In genomic region chr5:123149451-123150400, GRCm38 (mm10) we compare ENCODE assay signal across 8 mouse cellular contexts. TPM values are rescaled to one million over a fixed set of nuclear protein-coding genes. Genes with fewer than 3 reads are reported as not detected.
A peak's percentile ranks its signal among the peaks of the same experiment; 100 is the strongest.
DNase-seq lines count a peak whose midpoint lies in the region; ATAC-seq lines count a peak whose summit lies in the region.

No protein-coding gene starts in this region.

- DNase-seq in CD8-positive naive resting alpha-beta T cell, adult 2 months (ENCODE audit: low read depth in 2 of 2, low spot score in 2 of 2), result peak; percentile 89 to 93
- peak; percentile 85 for DNase-seq in c-Kit-positive CD71-negative TER-119-negative erythroid progenitor cells, embryonic 14.5 days (ENCODE audit: low read depth)
- peak; percentile 89 for DNase-seq in forebrain, embryonic 10.5 days (ENCODE audit: extremely low spot score, low spot score)
- peak; percentile 92 for DNase-seq in kidney, postnatal 14 days
- DNase-seq in liver, embryonic 13.5 days, result peak; percentile 83
- peak; percentile 94 for DNase-seq in naive thymus-derived CD4-positive, alpha-beta T cell, adult 2 months (ENCODE audit: low read depth)

- peaks cover 59% of the 10 kb centered on the region for H3K4me1 ChIP-seq in forebrain, embryonic 10.5 days
- H3K4me1 ChIP-seq in heart, embryonic 15.5 days (replicated peaks), result peaks cover 60% of the 10 kb centered on the region
- peaks cover 81% of the 10 kb centered on the region for H3K4me1 ChIP-seq in liver, embryonic 13.5 days (replicated peaks)
- peaks cover 42% of the 10 kb centered on the region for H3K4me1 ChIP-seq in stomach, embryonic 14.5 days (ENCODE audit: control insufficient read depth, insufficient read depth, low read length)

- peak overlapping the region; percentile 30; the same call in 1 of the 2 replicates for H3K9ac ChIP-seq in heart, embryonic 15.5 days
- H3K9ac ChIP-seq in liver, embryonic 13.5 days, result peak overlapping the region; percentile 71
- no peak overlapping the region for H3K9ac ChIP-seq in stomach, embryonic 14.5 days (replicated peaks; ENCODE audit: low read depth, low read length)

- peaks cover 100% of the 10 kb centered on the region for H3K36me3 ChIP-seq in forebrain, embryonic 10.5 days (replicated peaks)
- peaks cover 64% of the 10 kb centered on the region for H3K36me3 ChIP-seq in heart, embryonic 15.5 days
- H3K36me3 ChIP-seq in liver, embryonic 13.5 days, result peaks cover 96% of the 10 kb centered on the region
- H3K36me3 ChIP-seq in stomach, embryonic 14.5 days (ENCODE audit: control insufficient read depth, insufficient read depth, low read length), result peaks cover 67% of the 10 kb centered on the region

- peak; percentile 82 for ATAC-seq in heart, embryonic 15.5 days (replicated peaks; ENCODE audit: insufficient number of reproducible peaks, insufficient read depth, low FRiP score, low read depth)
- ATAC-seq in liver, embryonic 13.5 days (ENCODE audit: low read depth), result peak; percentile 86
- peak; percentile 83 for ATAC-seq in stomach, embryonic 14.5 days (ENCODE audit: insufficient number of reproducible peaks, insufficient read depth, low FRiP score, low read depth)

- H3K9me3 ChIP-seq in forebrain, embryonic 10.5 days, result no peaks in the 10 kb centered on the region
- no peaks in the 10 kb centered on the region for H3K9me3 ChIP-seq in heart, embryonic 15.5 days (replicated peaks)
- no peaks in the 10 kb centered on the region for H3K9me3 ChIP-seq in liver, embryonic 13.5 days (replicated peaks)
- H3K9me3 ChIP-seq in stomach, embryonic 14.5 days (ENCODE audit: control insufficient read depth, low read depth, low read length), result no peaks in the 10 kb centered on the region

- peak overlapping the region; percentile 60 for H3K4me2 ChIP-seq in heart, embryonic 15.5 days
- H3K4me2 ChIP-seq in liver, embryonic 13.5 days, result peak overlapping the region; percentile 77
- H3K4me2 ChIP-seq in stomach, embryonic 14.5 days (replicated peaks; ENCODE audit: low read depth, low read length), result peak overlapping the region; percentile 47

- WGBS in forebrain, embryonic 10.5 days, result 13% methylated on average over 19 of the region's 19 CpGs
- 6% methylated on average over 19 of the region's 19 CpGs for WGBS in heart, embryonic 15.5 days
- WGBS in liver, embryonic 13.5 days (ENCODE audit: insufficient replicate concordance), result 5% methylated on average over 19 of the region's 19 CpGs
- 6% methylated on average over 19 of the region's 19 CpGs for WGBS in stomach, embryonic 14.5 days

- H3K27ac ChIP-seq in forebrain, embryonic 10.5 days, result peak overlapping the region; percentile 37
- peak overlapping the region; percentile 62 for H3K27ac ChIP-seq in heart, embryonic 15.5 days
- H3K27ac ChIP-seq in liver, embryonic 13.5 days, result peak overlapping the region; percentile 75
- H3K27ac ChIP-seq in stomach, embryonic 14.5 days (ENCODE audit: low read length), result 0 out of 2 replicates have a peak overlapping the region, but pooled peaks have one; percentile 7

- peak overlapping the region; percentile 42 for H3K4me3 ChIP-seq in forebrain, embryonic 10.5 days
- H3K4me3 ChIP-seq in heart, embryonic 15.5 days, result peak overlapping the region; percentile 42
- H3K4me3 ChIP-seq in liver, embryonic 13.5 days (replicated peaks), result peak overlapping the region; percentile 59
- H3K4me3 ChIP-seq in stomach, embryonic 14.5 days (ENCODE audit: low read depth, low read length), result peak overlapping the region; percentile 28

- no peaks in the 10 kb centered on the region for H3K27me3 ChIP-seq in forebrain, embryonic 10.5 days (ENCODE audit: poor library complexity, severe bottlenecking)
- H3K27me3 ChIP-seq in heart, embryonic 15.5 days, result no peaks in the 10 kb centered on the region
- H3K27me3 ChIP-seq in liver, embryonic 13.5 days, result no peaks in the 10 kb centered on the region
- no peaks in the 10 kb centered on the region for H3K27me3 ChIP-seq in stomach, embryonic 14.5 days (ENCODE audit: control insufficient read depth, insufficient read depth, low read length)

RNA-seq across cellular contexts. Expression of gene Setd1b, which starts 7.7 kb away (rescaled TPM):
- 7.6 and 8.1 TPM in 2 replicates for polyA plus RNA-seq in forebrain, embryonic 10.5 days (2016; fragmentation: Nextera tagmentation; extraction: Ambion mirVana)
- polyA plus RNA-seq in heart, embryonic 15.5 days (2015; fragmentation: Nextera tagmentation; extraction: Ambion mirVana), result 6.0 and 6.9 TPM in 2 replicates
- polyA plus RNA-seq in liver, embryonic 13.5 days (2015; fragmentation: Nextera tagmentation; extraction: Ambion mirVana), result 3.4 and 3.8 TPM in 2 replicates
- polyA plus RNA-seq in stomach, embryonic 14.5 days (2014; fragmentation: Nextera tagmentation; extraction: Ambion mirVana), result 12.9 and 14.3 TPM in 2 replicates

RNA-seq across cellular contexts. Expression of gene Rhof, which starts 17.2 kb away (rescaled TPM):
- 1.2 and 1.5 TPM in 2 replicates for polyA plus RNA-seq in forebrain, embryonic 10.5 days (2016; fragmentation: Nextera tagmentation; extraction: Ambion mirVana)
- 1.5 and 3.1 TPM in 2 replicates for polyA plus RNA-seq in heart, embryonic 15.5 days (2015; fragmentation: Nextera tagmentation; extraction: Ambion mirVana)
- 2.5 and 3.4 TPM in 2 replicates for polyA plus RNA-seq in liver, embryonic 13.5 days (2015; fragmentation: Nextera tagmentation; extraction: Ambion mirVana)
- polyA plus RNA-seq in stomach, embryonic 14.5 days (2014; fragmentation: Nextera tagmentation; extraction: Ambion mirVana), result 2.0 and 2.3 TPM in 2 replicates

RNA-seq across cellular contexts. Expression of gene Psmd9, which starts 19.5 kb away (rescaled TPM):
- 80.5 and 84.6 TPM in 2 replicates for polyA plus RNA-seq in forebrain, embryonic 10.5 days (2016; fragmentation: Nextera tagmentation; extraction: Ambion mirVana)
- 54.9 and 66.7 TPM in 2 replicates for polyA plus RNA-seq in heart, embryonic 15.5 days (2015; fragmentation: Nextera tagmentation; extraction: Ambion mirVana)
- 76.0 and 76.3 TPM in 2 replicates for polyA plus RNA-seq in liver, embryonic 13.5 days (2015; fragmentation: Nextera tagmentation; extraction: Ambion mirVana)
- polyA plus RNA-seq in stomach, embryonic 14.5 days (2014; fragmentation: Nextera tagmentation; extraction: Ambion mirVana), result 72.8 and 82.3 TPM in 2 replicates

RNA-seq across cellular contexts. Expression of gene Hpd, which starts 32.8 kb away (rescaled TPM):
- 0.31 TPM in 1 of 2 replicates, not detected in the other for polyA plus RNA-seq in forebrain, embryonic 10.5 days (2016; fragmentation: Nextera tagmentation; extraction: Ambion mirVana)
- polyA plus RNA-seq in heart, embryonic 15.5 days (2015; fragmentation: Nextera tagmentation; extraction: Ambion mirVana), result 0.37 TPM in 1 of 2 replicates, not detected in the other
- polyA plus RNA-seq in liver, embryonic 13.5 days (2015; fragmentation: Nextera tagmentation; extraction: Ambion mirVana), result 12.4 and 15.2 TPM in 2 replicates
- polyA plus RNA-seq in stomach, embryonic 14.5 days (2014; fragmentation: Nextera tagmentation; extraction: Ambion mirVana), result 0.36 TPM in 1 of 2 replicates, not detected in the other

Comparison
In these comparisons a context has a peak if more than half of its experiments do, and no peak if none do; other contexts are left out.
1. Peak in every context shown above with its lines: DNase-seq, ATAC-seq, H3K4me3 ChIP-seq and H3K27ac ChIP-seq.
2. H3K27ac ChIP-seq: peak in every context shown above with its lines; median percentile 75 in liver, embryonic 13.5 days; 62 in heart, embryonic 15.5 days; 37 in forebrain, embryonic 10.5 days; 7 in stomach, embryonic 14.5 days.